Mouse (Mus musculus): ENCODE data around the gene Hs3st5. TPM values are rescaled to one million over a fixed set of nuclear protein-coding genes. Genes with fewer than 3 reads are reported as not detected.

Hs3st5 gene
- polyA plus RNA-seq, 1 experiment = not detected

DNA sequence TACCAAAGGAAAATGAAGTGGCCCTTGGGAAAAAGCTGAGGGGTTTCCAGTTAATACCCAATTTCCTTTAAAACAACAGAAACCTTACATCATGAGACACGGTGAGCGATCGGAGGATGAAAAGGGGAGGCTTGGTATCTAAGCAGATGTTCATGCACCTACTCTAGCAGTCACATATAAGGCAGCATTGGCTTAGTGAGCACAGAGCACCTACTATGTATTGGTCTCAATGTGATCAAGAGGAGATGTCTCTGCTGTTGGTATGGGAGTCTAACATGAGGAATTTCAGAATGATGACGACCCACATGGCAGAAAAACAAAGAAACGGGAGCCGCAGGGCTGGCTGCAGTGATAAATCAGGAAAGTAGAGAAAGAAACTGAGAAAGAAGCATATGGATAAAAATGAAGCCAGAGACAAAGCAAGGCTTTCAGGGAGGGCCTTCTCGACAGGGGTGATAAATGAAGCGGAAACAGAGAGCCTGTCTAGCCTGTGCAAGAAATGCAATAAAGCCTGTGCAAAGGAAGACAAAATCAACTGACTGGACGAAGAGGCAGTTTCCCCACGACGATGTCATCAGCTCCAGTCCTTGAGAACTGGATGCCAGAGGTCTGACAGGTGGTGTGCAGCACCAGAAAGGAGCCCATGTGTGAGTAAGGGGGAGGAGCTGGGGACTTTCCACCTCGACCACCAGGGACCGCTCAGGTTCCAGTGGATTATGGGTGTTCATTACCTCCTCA, 222.9 kb downstream of the Hs3st5 start:
- H3K27ac ChIP-seq (ENCODE audit: control insufficient read depth, insufficient read depth, low read depth, low read length, poor library complexity) = no peak overlapping the region
- WGBS = 78% methylated on average over 13 of the region's 13 CpGs
- H3K4me1 ChIP-seq (ENCODE audit: control insufficient read depth, insufficient read depth, low read length) = no peaks in the 10 kb centered on the region
- TF ChIP-seq CTCF (IDR thresholded peaks at IDR 0.05; ENCODE audit: control insufficient read depth, insufficient read depth, low read length) (no peak), POLR2A (IDR thresholded peaks at IDR 0.05; ENCODE audit: borderline replicate concordance, control insufficient read depth, low read depth, low read length) (no peak)
- H3K4me3 ChIP-seq (replicated peaks; ENCODE audit: control insufficient read depth, low read depth, low read length) = no peak overlapping the region

DNA sequence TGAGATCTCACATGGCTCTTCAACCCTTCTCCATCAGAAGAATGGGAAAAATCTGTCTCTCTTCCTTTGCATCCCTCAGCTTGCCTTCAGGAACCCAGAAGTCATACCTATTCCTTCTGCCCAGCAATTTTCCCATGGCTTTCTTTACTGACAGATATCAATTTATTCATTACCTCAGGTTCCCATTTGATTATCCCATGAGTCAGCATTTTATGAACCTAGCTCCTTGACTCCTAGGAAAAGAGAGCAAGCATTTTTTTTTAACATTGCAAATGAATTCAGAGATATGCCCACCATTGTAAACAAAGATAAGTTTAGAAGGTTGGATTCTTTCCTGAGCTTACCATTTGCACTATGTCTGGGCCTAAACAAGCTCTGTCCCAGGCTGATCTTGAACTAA, 232.8 kb downstream of the Hs3st5 start:
- Histone ChIP-seq H3K4me3 (replicated peaks; ENCODE audit: control insufficient read depth, low read depth, low read length) (no peak overlapping the region), H3K27ac (ENCODE audit: control insufficient read depth, insufficient read depth, low read depth, low read length, poor library complexity) (no peak overlapping the region), H3K4me1 (ENCODE audit: control insufficient read depth, insufficient read depth, low read length) (no peaks in the 10 kb centered on the region)
- TF ChIP-seq POLR2A (IDR thresholded peaks at IDR 0.05; ENCODE audit: borderline replicate concordance, control insufficient read depth, low read depth, low read length) (no peak), CTCF (IDR thresholded peaks at IDR 0.05; ENCODE audit: control insufficient read depth, insufficient read depth, low read length) (no peak)

DNA sequence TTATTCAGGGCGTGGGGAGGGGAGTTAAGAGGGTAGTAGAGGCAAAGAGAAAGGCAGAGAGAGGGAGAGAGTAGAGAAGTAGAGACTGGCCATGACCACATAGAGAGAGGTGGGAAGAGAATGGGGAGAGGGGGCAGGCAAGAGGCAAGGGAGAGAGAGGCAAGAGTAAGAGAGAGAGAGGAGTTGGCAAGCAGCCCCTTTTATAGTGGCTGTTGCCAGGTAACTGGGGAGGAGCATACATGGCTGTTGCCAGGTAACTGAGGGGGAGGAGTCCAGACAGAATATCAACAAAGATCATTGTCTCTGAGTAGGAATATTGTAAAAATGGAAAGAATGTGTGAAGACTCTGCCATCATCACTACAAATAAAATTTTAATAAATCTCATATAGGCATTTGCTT, 243.4 kb downstream of the Hs3st5 start:
- 58% methylated on average over 1 of the region's 1 CpGs for WGBS
- TF ChIP-seq POLR2A (IDR thresholded peaks at IDR 0.05; ENCODE audit: borderline replicate concordance, control insufficient read depth, low read depth, low read length) = no peak
- TF ChIP-seq CTCF (IDR thresholded peaks at IDR 0.05; ENCODE audit: control insufficient read depth, insufficient read depth, low read length) = no peak
- no peak overlapping the region for H3K27ac ChIP-seq (ENCODE audit: control insufficient read depth, insufficient read depth, low read depth, low read length, poor library complexity)
- H3K4me3 ChIP-seq (replicated peaks; ENCODE audit: control insufficient read depth, low read depth, low read length) = no peak overlapping the region
- no peaks in the 10 kb centered on the region for H3K4me1 ChIP-seq (ENCODE audit: control insufficient read depth, insufficient read depth, low read length)

DNA sequence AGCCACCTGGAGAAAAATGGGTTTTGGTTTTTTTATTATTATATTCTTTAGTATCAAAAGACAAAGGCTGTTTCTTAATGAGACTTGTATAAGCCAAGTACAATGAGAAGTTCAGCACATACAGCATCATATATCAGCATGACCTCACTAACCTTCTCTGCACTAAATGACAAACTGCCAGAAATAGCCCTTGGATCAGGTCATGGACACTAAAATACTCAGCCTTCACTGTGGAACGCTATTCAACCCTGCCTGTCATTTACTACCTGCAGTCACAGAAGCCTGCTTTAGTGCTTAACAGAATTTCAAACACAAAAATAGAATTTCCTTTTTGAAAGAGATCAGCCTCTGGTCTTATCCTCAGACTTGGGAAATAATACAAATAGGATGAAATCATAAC, 247.9 kb downstream of the Hs3st5 start:
- TF ChIP-seq POLR2A (IDR thresholded peaks at IDR 0.05; ENCODE audit: borderline replicate concordance, control insufficient read depth, low read depth, low read length) (no peak), CTCF (IDR thresholded peaks at IDR 0.05; ENCODE audit: control insufficient read depth, insufficient read depth, low read length) (no peak)
- Histone ChIP-seq H3K27ac (ENCODE audit: control insufficient read depth, insufficient read depth, low read depth, low read length, poor library complexity) (no peak overlapping the region), H3K4me1 (ENCODE audit: control insufficient read depth, insufficient read depth, low read length) (no peaks in the 10 kb centered on the region), H3K4me3 (replicated peaks; ENCODE audit: control insufficient read depth, low read depth, low read length) (no peak overlapping the region)
- 82% methylated on average over 1 of the region's 1 CpGs for WGBS

DNA sequence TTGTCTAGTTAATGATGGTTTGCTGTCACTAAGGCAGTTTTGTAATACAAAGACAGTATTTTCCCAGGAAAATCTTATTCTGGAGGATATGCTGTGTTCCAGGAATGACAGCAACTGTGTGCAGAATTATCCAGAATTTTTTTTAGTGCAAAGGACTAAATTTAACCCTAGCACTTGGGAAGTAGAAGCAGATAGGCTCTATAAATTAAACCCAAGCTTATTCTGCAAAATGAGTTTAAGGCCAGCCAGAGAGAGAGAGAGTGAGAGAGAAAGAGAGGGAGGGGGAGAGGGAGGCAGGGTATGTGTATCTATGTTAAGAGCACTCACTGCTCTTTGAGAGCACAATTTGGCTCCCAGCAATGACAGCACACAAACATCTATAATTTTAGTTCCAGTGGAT, 267.0 kb downstream of the Hs3st5 start:
- no peak overlapping the region for H3K27ac ChIP-seq (ENCODE audit: control insufficient read depth, insufficient read depth, low read depth, low read length, poor library complexity)
- no peaks in the 10 kb centered on the region for H3K4me1 ChIP-seq (ENCODE audit: control insufficient read depth, insufficient read depth, low read length)
- TF ChIP-seq POLR2A (IDR thresholded peaks at IDR 0.05; ENCODE audit: borderline replicate concordance, control insufficient read depth, low read depth, low read length) (no peak), CTCF (IDR thresholded peaks at IDR 0.05; ENCODE audit: control insufficient read depth, insufficient read depth, low read length) (no peak)
- no peak overlapping the region for H3K4me3 ChIP-seq (replicated peaks; ENCODE audit: control insufficient read depth, low read depth, low read length)

DNA sequence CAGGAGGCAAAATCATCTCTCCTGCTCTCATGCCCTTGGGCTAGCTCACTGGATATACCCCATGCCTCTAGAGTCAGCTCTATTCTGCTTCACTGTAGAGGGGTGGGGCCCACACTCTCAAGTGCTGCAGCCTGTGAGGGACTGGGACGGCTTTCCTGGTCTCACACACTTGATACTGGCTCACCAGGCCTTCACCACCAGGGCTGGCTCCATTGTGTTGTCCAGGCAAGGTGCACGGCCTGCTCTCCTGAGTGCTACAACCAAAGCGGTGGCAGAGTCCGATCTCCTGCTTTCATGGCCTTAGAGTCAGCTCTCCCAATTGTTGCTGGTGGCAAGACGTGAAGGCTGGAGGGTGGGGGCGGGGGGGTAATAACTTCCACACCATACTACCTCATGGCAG, 268.3 kb downstream of the Hs3st5 start:
- H3K27ac ChIP-seq (ENCODE audit: control insufficient read depth, insufficient read depth, low read depth, low read length, poor library complexity) = no peak overlapping the region
- no peak for TF ChIP-seq CTCF (IDR thresholded peaks at IDR 0.05; ENCODE audit: control insufficient read depth, insufficient read depth, low read length)
- no peak for TF ChIP-seq POLR2A (IDR thresholded peaks at IDR 0.05; ENCODE audit: borderline replicate concordance, control insufficient read depth, low read depth, low read length)
- no peak overlapping the region for H3K4me3 ChIP-seq (replicated peaks; ENCODE audit: control insufficient read depth, low read depth, low read length)
- 73% methylated on average over 6 of the region's 6 CpGs for WGBS
- no peaks in the 10 kb centered on the region for H3K4me1 ChIP-seq (ENCODE audit: control insufficient read depth, insufficient read depth, low read length)

DNA sequence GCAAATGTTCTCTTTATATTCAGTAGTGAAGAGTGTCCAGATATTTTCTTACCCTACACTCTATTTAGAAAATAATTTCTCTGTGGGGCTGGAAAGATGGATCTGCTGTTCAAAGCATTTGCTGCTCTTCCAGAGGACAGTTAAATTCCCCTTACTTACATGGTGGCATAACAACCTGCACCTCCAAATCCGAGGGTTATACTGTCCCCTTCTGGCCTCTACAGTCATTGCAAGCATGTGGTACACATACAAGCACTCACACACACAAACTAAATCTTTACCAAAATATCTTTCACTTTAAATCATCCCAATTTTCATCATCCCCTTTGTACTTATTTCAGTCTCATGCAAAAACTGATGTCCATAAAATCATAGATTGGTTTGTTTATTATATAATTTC, 275.0 kb downstream of the Hs3st5 start:
- no peaks in the 10 kb centered on the region for H3K4me1 ChIP-seq (ENCODE audit: control insufficient read depth, insufficient read depth, low read length)
- H3K4me3 ChIP-seq (replicated peaks; ENCODE audit: control insufficient read depth, low read depth, low read length) = no peak overlapping the region
- WGBS = 38% methylated on average over 1 of the region's 1 CpGs
- TF ChIP-seq CTCF (IDR thresholded peaks at IDR 0.05; ENCODE audit: control insufficient read depth, insufficient read depth, low read length) (no peak), POLR2A (IDR thresholded peaks at IDR 0.05; ENCODE audit: borderline replicate concordance, control insufficient read depth, low read depth, low read length) (no peak)
- no peak overlapping the region for H3K27ac ChIP-seq (ENCODE audit: control insufficient read depth, insufficient read depth, low read depth, low read length, poor library complexity)

DNA sequence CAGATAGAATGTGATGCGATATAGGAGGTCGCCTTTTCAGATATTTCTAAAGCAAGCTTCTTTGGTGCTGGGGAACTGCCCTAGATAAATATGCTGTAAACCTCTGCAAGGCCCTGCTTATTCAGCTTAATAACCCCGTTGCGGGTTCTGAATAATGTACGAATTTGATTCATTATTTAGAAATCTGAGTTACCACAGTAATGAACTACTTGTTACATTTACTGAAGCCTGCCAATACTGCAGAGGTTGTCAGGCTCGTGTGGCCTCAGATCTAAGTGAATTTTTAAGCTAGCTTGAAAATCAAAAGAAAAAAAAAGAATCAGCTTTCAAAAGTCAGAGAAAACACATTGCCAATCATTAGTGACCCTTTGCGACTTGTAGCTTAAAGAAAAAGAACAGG, 280.4 kb downstream of the Hs3st5 start:
- Histone ChIP-seq H3K4me3 (replicated peaks; ENCODE audit: control insufficient read depth, low read depth, low read length) (no peak overlapping the region), H3K27ac (ENCODE audit: control insufficient read depth, insufficient read depth, low read depth, low read length, poor library complexity) (no peak overlapping the region), H3K4me1 (ENCODE audit: control insufficient read depth, insufficient read depth, low read length) (no peaks in the 10 kb centered on the region)
- no peak for TF ChIP-seq POLR2A (IDR thresholded peaks at IDR 0.05; ENCODE audit: borderline replicate concordance, control insufficient read depth, low read depth, low read length)
- no peak for TF ChIP-seq CTCF (IDR thresholded peaks at IDR 0.05; ENCODE audit: control insufficient read depth, insufficient read depth, low read length)
- 85% methylated on average over 7 of the region's 7 CpGs for WGBS

DNA sequence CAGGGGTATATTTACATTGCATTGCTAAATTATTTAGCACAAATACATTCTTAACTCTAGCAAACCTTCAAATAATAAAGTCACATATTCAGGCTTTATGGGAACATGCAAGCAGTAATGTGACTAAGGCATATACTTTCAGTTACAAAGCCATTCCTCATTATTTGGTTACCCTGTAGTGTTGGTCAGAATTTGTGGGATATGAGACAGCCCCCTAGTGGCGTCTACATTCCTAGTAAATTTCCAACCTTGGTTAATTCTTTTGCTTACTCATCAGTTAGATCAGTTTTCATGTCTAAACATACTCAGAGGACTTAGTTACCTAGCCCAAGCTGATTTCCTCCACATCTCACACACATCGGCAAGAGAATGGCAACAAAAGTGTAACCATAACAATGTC, 285.2 kb downstream of the Hs3st5 start:
- WGBS = 38% methylated on average over 2 of the region's 2 CpGs
- TF ChIP-seq CTCF (IDR thresholded peaks at IDR 0.05; ENCODE audit: control insufficient read depth, insufficient read depth, low read length) = no peak
- TF ChIP-seq POLR2A (IDR thresholded peaks at IDR 0.05; ENCODE audit: borderline replicate concordance, control insufficient read depth, low read depth, low read length) = no peak
- Histone ChIP-seq H3K27ac (ENCODE audit: control insufficient read depth, insufficient read depth, low read depth, low read length, poor library complexity) (no peak overlapping the region), H3K4me1 (ENCODE audit: control insufficient read depth, insufficient read depth, low read length) (no peaks in the 10 kb centered on the region), H3K4me3 (replicated peaks; ENCODE audit: control insufficient read depth, low read depth, low read length) (no peak overlapping the region)

All from bone marrow, adult 2 months (tissue).